Mouse (Mus musculus) cerebellum, adult 8-10 months (tissue): ENCODE measurements at regions not wholly inside any gene's neighbourhood (a gene's known extent, or its start where the extent isn't known, plus 50 kb on each side); places are given as distances from the start of the nearest gene placed in this dataset.

Experiments used
- DNase-seq: peaks from one replicate; pipeline ENCODE4 v3.0.0; 2022

- peak; percentile 84 for DNase-seq
Observed at GRCm38 (mm10) chr13:44306275-44307050, 422.8 kb upstream of the Jarid2 start.

DNA sequence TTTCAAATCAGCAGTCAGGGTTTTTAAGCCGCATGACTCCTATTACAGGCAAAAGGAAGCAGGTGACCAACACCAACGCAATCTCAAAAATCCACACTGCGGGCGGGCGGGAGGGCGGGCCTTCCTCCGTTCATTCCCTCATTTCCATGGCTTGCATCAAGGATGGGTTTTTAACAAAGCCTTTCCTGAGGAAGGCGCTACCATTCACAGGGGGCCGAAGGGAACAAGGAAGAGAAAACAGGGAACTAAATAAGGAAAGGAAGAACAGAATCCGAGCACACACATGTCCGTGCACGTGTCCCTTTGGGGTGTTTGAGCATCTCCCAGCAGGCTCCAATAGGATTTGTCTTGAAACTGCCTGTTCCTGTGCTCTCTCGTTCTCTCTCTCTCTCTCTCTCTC lies 421.0 kb upstream of the Jarid2 start:
- no peak for DNase-seq

DNA sequence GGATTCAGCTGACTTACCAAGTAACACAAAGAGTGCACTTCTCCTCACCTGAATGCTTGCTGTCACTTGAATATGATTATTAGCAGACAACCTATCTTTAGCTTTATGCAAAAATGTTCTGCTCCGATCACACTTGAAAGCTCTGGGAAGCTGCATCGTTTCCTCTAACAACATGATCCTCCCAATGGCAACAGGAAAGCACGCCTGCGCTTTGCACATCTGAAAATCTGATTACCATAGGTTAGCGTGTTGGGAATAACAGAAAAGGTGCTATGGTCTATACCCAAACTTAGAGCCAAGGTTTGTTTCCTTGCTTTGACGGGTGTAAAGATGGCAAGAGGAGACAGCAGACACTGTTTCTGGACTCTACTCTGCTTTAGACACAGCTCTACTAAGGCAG lies 417.0 kb upstream of the Jarid2 start:
- no peak for DNase-seq

DNA sequence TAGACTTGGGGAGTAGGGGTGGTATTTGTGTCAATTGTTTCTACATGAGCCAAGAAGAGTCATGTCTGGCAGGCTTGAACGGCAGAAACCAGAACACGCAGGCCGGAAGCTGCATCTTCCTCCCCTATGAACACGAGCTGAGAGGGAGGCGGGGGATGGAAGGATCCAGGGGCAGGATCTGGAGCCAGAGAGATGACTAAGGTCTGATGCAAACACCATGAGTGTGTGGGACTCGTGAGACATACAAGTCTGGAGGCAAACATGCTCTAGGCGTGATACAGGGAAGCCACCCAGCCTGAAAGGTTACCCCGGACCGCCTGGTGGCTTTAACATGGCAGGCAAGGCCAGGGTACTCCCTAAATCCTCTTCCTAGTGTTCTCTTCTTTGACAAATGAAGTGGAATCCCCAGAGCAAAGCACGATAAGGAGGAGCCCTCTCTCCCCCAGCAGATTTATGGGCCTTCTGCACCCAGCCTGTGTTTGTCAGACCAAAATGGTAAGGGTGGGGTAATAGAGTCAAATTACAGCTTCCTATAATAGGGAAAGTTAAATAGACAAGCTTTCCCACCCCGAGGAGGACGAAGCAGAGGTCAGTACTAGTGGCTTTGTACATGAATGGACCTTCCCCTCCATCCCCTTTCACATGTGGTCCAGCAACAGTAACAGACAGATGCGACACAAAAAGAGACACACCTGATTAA lies 412.4 kb upstream of the Jarid2 start:
- no peak for DNase-seq

- DNase-seq = no peak
Observed at GRCm38 (mm10) chr13:44317596-44317995, 411.7 kb upstream of the Jarid2 start.

DNA sequence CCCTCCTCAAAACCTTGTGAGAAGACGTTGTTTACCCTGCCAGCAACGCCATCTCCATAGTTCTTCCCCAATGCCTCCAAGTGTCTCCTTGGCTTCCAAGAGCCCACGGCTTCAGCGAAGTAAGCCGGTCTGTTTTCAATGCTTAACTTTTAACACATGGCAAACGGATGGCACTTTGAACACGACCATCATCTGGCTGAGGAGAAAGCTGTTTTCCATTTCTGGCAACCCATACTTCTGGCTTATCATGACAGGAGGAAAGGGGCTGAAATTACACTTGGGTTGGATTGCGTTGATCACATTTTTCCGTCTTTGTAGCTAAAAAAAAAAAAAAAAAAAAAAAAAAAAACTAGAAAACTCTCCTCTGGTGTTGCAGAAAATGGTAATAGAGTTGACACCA lies 410.2 kb upstream of the Jarid2 start:
- no peak for DNase-seq

DNA sequence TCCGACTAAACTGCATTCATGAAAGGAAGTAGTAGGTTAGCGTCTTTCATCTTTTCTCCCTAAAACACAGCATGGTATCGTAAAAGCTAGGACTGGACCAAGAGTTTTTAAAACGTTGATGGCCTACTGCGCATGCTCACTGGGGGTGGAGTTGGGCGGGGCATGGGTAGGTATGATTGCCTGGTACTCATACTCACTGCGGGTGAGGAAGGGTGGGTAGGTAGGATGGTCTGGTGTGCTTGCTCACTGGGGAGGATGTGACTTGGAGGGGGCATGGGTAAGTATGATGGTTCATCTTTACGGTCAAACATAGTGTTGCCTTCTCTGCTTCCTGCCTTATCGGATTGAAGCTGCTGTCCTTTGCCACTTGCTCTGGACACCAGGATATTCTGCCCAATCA lies 409.8 kb upstream of the Jarid2 start:
- no peak for DNase-seq

DNA sequence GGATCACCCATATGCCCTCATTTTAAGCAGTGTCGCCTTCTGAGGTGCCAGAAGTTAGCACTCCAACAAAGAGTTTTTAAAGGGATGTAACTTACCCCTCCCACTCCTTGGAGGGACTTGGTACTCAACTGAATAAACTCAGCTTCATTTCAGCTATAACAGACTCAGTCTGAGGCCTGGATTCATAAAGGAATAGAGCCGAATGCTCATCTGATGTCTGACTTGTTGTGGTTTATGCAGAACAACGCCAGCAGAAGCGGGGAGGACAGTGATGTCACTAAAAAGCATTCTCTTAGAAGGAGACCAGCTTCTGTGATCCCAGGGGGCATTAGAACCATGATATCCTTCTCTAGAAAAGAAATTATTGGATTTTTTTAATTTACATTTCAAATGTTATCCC lies 409.0 kb upstream of the Jarid2 start:
- no peak for DNase-seq

- DNase-seq = no peak
Observed at GRCm38 (mm10) chr13:44321009-44321596, 408.2 kb upstream of the Jarid2 start.

- DNase-seq = no peak
Observed at GRCm38 (mm10) chr13:44328416-44328815, 400.9 kb upstream of the Jarid2 start.

DNA sequence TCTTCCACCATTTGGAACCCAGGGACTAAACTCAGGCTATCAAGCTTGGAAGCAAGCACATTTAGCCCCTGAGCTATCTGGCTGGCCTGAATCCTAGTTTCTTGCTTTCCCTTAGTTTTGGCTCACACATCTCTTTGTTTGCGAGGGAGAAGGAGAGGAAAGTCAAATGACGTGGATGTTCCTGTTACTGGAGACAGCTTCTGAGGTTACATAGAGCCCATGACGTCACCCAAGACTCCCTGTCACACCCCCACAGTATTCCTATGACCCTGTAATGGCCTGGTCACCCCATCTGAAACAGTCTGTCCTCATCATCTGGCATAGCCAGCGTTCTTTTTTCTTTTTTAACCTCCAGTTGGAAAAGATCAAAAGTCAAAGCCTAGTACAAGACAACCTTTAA lies 400.1 kb upstream of the Jarid2 start:
- no peak for DNase-seq

DNA sequence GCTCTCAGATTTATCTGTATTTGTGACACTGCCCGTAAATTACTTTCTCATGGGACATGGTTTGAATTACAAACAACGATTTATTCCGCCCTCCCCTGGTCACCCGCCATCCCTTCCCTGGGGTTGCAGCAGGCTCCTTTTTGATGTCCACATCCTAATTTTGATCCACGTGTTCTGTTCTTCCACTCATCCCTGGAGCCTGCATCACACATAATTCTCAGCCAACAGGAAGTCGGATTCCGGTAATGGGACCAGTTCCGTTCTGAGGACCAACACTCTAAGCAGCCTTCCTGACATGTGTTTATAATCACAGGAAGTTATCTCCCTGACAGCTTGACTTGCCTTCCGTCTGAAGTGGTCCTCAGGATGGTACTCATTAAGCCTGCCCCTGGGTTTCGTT lies 399.6 kb upstream of the Jarid2 start:
- no peak for DNase-seq

- DNase-seq = no peak
Observed at GRCm38 (mm10) chr13:44332716-44333240, 396.5 kb upstream of the Jarid2 start.

DNA sequence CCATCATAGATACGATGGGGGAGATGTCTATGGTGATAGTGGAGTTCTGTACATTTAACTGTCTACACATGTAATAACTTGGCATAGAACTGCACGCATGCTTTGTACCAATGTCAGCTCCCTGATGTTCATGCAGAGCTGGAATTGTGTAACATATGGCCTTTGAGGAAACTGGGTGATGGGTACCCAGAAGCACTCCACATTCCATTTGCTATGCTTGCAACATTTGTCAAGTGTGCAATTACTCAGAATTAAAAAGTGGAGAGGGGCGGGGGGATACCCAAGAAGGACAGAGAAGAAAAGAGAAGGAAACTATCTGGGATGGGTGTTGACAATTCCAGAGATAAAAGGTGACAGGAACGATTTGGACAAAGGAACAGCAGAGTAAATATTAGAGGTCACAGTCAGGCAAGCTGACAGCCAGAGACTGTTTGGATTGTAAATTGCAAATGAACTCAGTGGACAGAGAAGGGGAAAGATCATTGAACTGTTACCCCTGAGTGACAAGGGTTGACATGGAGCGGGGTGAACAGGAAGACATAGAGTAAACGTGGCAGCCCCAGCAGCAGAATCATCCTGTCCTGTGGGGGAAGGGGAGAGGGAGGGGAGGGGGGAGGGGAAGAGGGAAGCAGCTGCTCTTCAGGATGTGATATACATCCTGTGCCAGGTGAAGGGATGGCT lies 390.1 kb upstream of the Jarid2 start:
- no peak for DNase-seq

GRCm38 (mm10) chr13:44345094-44345493 lies 384.2 kb upstream of the Jarid2 start:
- DNase-seq = no peak

GRCm38 (mm10) chr13:44346636-44347035 lies 382.6 kb upstream of the Jarid2 start:
- no peak for DNase-seq

GRCm38 (mm10) chr13:44347662-44348061 lies 381.6 kb upstream of the Jarid2 start:
- DNase-seq = no peak

DNA sequence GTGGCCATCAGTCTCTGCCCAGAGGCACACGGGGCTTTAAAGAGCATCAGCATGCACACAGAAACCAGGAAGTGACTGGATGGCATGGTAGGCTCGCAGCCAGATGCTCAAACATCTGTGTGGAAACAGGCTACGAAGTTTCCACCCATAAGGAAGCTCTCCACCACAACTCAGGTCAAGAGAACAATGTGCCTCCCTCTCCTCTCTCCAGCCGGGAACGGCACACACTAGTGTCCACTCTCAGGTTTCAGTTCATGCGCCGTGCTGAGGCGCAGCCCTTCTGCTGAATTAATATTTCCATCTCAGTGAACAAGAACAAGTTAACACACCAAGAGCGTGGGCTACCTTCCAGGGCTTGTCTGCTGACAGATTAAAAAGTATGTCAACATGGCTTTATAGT lies 375.4 kb upstream of the Jarid2 start:
- peak; percentile 48 for DNase-seq

- no peak for DNase-seq
Observed at GRCm38 (mm10) chr13:44355771-44356221, 373.5 kb upstream of the Jarid2 start.

DNA sequence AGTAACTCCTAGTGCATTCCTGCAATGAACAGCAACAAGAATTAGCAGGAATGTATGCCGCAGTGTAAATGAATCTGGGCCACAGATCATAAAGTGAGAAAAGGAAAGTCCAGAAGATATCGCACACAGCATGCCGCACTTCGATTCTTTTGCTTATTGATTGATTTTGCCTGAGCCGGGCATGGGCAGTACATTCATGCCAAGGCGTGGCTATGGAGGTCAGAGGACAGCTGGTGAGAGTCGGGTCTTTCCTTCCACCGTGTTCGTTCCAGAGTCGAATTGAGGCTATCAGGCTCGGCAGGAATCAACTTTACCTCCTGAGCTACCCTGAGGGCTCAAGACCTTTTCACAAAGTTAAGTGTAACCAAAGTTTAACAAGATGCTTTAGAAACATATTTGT lies 372.3 kb upstream of the Jarid2 start:
- DNase-seq = no peak

DNA sequence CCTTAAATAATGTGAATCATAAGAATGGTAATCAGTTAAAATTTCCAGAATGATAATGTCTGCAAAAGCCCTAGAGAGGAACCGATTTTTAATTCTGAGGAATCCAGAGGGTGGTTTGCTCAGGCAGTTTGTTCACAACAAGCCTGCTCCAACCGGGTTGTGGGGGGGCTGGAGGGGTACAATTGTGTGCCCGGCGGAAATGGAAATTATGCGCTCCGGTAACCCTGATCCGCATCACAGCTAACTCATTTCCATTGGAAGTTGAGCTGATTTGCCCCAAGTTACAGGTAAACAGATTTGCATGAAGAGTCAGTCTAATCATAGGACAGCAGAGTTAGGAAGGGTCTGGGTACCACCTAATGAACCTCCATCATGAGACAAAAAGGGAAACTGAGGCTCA lies 369.9 kb upstream of the Jarid2 start:
- DNase-seq = no peak

- DNase-seq = no peak
Observed at GRCm38 (mm10) chr13:44360016-44360415, 369.3 kb upstream of the Jarid2 start.

DNA sequence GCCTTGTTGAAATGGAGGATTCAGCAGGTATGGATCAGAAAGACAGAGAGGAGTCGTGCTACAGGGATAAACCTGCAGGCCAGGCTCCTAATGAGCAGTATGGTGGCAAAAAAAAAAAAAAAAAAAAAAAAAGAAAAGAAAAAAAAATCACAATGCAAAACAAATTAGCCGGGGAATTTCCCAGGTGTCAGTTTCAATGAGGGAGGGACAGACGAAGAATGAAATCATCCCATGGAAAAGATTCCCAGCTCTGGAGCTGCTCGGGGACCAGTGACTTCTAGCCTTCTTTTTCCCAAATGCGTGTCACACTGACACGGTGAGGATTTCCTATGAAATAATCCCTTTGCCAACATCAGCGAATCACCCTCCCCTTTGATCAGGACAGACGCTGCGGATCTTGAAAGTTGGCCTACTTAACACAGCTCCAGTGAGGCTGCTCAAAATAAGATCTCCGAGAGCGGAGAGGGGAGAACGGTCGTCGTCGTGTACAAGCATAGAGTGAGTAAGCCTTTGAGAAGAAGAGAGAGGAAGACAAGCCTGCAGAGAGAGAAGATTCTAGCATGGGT lies 368.5 kb upstream of the Jarid2 start:
- no peak for DNase-seq
